Comparison of ENCODE assay signal across 25 mouse cellular contexts in the genomic region with DNA sequence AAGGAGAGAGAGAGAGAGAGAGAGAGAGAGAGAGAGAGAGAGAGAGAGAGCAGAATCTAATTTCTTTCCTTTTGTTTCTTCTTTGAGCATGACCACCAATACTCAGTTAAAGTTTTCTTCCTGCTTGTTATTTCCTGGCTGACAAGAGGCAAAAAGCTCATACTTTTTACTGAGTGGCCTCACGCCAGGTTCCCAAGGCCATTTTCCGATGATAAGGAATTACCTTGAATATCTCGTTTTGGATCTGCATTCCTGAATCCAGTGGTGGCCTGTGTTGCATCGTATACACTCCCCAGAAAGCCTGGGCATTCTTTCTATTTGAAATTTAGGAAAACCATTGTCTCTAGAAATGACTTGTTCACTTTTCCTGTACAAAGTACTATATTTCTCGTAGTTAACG.
"Had no signal": no experiment of that assay in that cellular context is flagged by ENCODE, and none has a peak within 500 bp of the region (broad histone marks: within the 10 kb centered on the region; RNA-seq: fewer than 3 reads in every experiment).

No protein-coding gene starts in this region.

- DNase-seq: gastrocnemius, adult 2 months; gastrocnemius, postnatal 10 days; gastrocnemius, postnatal 25 days; heart, adult 18-20 months; heart, postnatal 10 days; heart, postnatal 4 days; kidney, adult 11 months; kidney, adult 2 months; kidney, adult 9 months; kidney, postnatal 14 days; kidney, postnatal 36 days; layer of hippocampus, adult 9-11 months; layer of hippocampus, postnatal 36 days; left cerebral cortex, postnatal 4 days had no signal

- H3K4me1 ChIP-seq: heart, embryonic 12.5 days; hindbrain, embryonic 13.5 days; hindbrain, embryonic 15.5 days; kidney, embryonic 15.5 days; limb, embryonic 13.5 days; limb, embryonic 15.5 days; liver, embryonic 12.5 days had no signal

- H3K9me3 ChIP-seq: heart, embryonic 10.5 days; hindbrain, embryonic 13.5 days; hindbrain, embryonic 15.5 days; kidney, embryonic 15.5 days; limb, embryonic 15.5 days had no signal

- H3K27ac ChIP-seq: gastrocnemius, adult 2 months; heart, embryonic 10.5 days; hindbrain, embryonic 13.5 days; hindbrain, embryonic 15.5 days; hindbrain, postnatal 0 days; kidney, embryonic 15.5 days; kidney, postnatal 0 days; limb, embryonic 13.5 days; limb, embryonic 15.5 days; liver, embryonic 12.5 days; liver, embryonic 14.5 days had no signal

- H3K27me3 ChIP-seq: hindbrain, embryonic 15.5 days; kidney, embryonic 15.5 days; limb, embryonic 15.5 days; liver, embryonic 12.5 days had no signal

- H3K4me3 ChIP-seq: gastrocnemius, adult 2 months; heart, embryonic 10.5 days; heart, embryonic 12.5 days; hindbrain, embryonic 13.5 days; hindbrain, embryonic 15.5 days; kidney, embryonic 15.5 days; limb, embryonic 13.5 days; limb, embryonic 15.5 days; liver, embryonic 12.5 days had no signal
